In genomic region chr10:17723421-17723841, GRCm38 (mm10) we compare ENCODE assay signal across 8 mouse cellular contexts. TPM values are rescaled to one million over a fixed set of nuclear protein-coding genes. Genes with fewer than 3 reads are reported as not detected.
DNase-seq lines count a peak whose midpoint lies in the region; ATAC-seq and TF ChIP-seq lines count a peak whose summit lies in the region.

No protein-coding gene starts in this region.

- no peaks in the 10 kb centered on the region for H3K9me3 ChIP-seq in embryonic facial prominence, embryonic 11.5 days (replicated peaks; ENCODE audit: control insufficient read depth, low read length)
- no peaks in the 10 kb centered on the region for H3K9me3 ChIP-seq in intestine, embryonic 14.5 days (ENCODE audit: control insufficient read depth, low read length)
- no peaks in the 10 kb centered on the region for H3K9me3 ChIP-seq in midbrain, embryonic 13.5 days

- no peaks in the 10 kb centered on the region for H3K27me3 ChIP-seq in embryonic facial prominence, embryonic 11.5 days (ENCODE audit: control insufficient read depth, insufficient read depth, low read length)
- H3K27me3 ChIP-seq in intestine, embryonic 14.5 days (replicated peaks; ENCODE audit: control insufficient read depth, insufficient read depth, low read length): no peaks in the 10 kb centered on the region
- no peaks in the 10 kb centered on the region for H3K27me3 ChIP-seq in midbrain, embryonic 13.5 days

- no peak for DNase-seq in left cerebral cortex, adult 2 months (ENCODE audit: extremely low spot score in 1 of 2, low spot score in 2 of 2)
- no peak for DNase-seq in left cerebral cortex, postnatal 25 days (ENCODE audit: low spot score in 2 of 2)
- peak; percentile 65 for DNase-seq in embryonic facial prominence, embryonic 11.5 days (ENCODE audit: low spot score)
- DNase-seq in intestine, embryonic 14.5 days (ENCODE audit: low spot score): no peak
- DNase-seq in left cerebral cortex, postnatal 10 days (ENCODE audit: extremely low spot score in 1 of 2, low spot score in 2 of 2): no peak
- DNase-seq in urinary bladder, postnatal 36 days (ENCODE audit: low spot score in 2 of 2): no peak
- no peak for DNase-seq in cerebellum, postnatal 4 days (ENCODE audit: low spot score in 2 of 2)

- WGBS in embryonic facial prominence, embryonic 11.5 days: under 1% methylated on average over 30 of the region's 30 CpGs
- 1% methylated on average over 30 of the region's 30 CpGs for WGBS in intestine, embryonic 14.5 days
- under 1% methylated on average over 30 of the region's 30 CpGs for WGBS in midbrain, embryonic 13.5 days

- peak overlapping the region; percentile 93 for H3K4me3 ChIP-seq in left cerebral cortex, adult 2 months
- H3K4me3 ChIP-seq in embryonic facial prominence, embryonic 11.5 days (ENCODE audit: low read depth, low read length): peak overlapping the region; percentile 93
- peak overlapping the region; percentile 92 for H3K4me3 ChIP-seq in intestine, embryonic 14.5 days (ENCODE audit: low read depth, low read length)
- H3K4me3 ChIP-seq in midbrain, embryonic 13.5 days (replicated peaks): peak overlapping the region; percentile 96

- H3K9ac ChIP-seq in embryonic facial prominence, embryonic 11.5 days (replicated peaks; ENCODE audit: low read length): peak overlapping the region; percentile 80
- peak overlapping the region; percentile 93 for H3K9ac ChIP-seq in intestine, embryonic 14.5 days (ENCODE audit: low read length)
- H3K9ac ChIP-seq in midbrain, embryonic 13.5 days (replicated peaks): peak overlapping the region; percentile 99

- no peaks in the 10 kb centered on the region for H3K4me1 ChIP-seq in embryonic facial prominence, embryonic 11.5 days (ENCODE audit: control insufficient read depth, insufficient read depth, low read length)
- peaks cover 29% of the 10 kb centered on the region for H3K4me1 ChIP-seq in intestine, embryonic 14.5 days (replicated peaks; ENCODE audit: control insufficient read depth, insufficient read depth, low read length)
- H3K4me1 ChIP-seq in midbrain, embryonic 13.5 days (replicated peaks): peaks cover 31% of the 10 kb centered on the region

- peak overlapping the region; percentile 98 for H3K27ac ChIP-seq in left cerebral cortex, adult 2 months
- peak overlapping the region; percentile 96 for H3K27ac ChIP-seq in embryonic facial prominence, embryonic 11.5 days (replicated peaks; ENCODE audit: low read depth, low read length)
- peak overlapping the region; percentile 98 for H3K27ac ChIP-seq in intestine, embryonic 14.5 days (ENCODE audit: low read depth)
- peak overlapping the region; percentile 99 for H3K27ac ChIP-seq in midbrain, embryonic 13.5 days

- peak; percentile 60 for ATAC-seq in embryonic facial prominence, embryonic 11.5 days (replicated peaks; ENCODE audit: insufficient number of reproducible peaks, low FRiP score, low TSS enrichment, low read depth)
- ATAC-seq in intestine, embryonic 14.5 days (replicated peaks; ENCODE audit: low FRiP score, low TSS enrichment, low read depth): peak; percentile 55
- peak; percentile 55 for ATAC-seq in midbrain, embryonic 13.5 days

- no peak for TF ChIP-seq CTCF in left cerebral cortex, adult 2 months (IDR thresholded peaks at IDR 0.05)

- intact Hi-C loops in left cerebral cortex, adult 2 months (cut with DNase I): loop anchor here (1.0 to 10.0 kb wide), 10 partner anchors 159 to 1919 kb away; no protein-coding TSS in a partner anchor
- intact Hi-C loops in left cerebral cortex, postnatal 25 days (cut with DNase I): loop anchor here (2.0 to 10.0 kb wide), 10 partner anchors 161 to 1916 kb away; no protein-coding TSS in a partner anchor
- intact Hi-C loops in left cerebral cortex, postnatal 10 days (cut with DNase I): loop anchor here (5.0 to 10.0 kb wide), 4 partner anchors 509 to 1089 kb away; no protein-coding TSS in a partner anchor

- peak overlapping the region; percentile 88 for H3K4me2 ChIP-seq in embryonic facial prominence, embryonic 11.5 days (ENCODE audit: low read depth, low read length)
- H3K4me2 ChIP-seq in intestine, embryonic 14.5 days (ENCODE audit: low read length): peak overlapping the region; percentile 95
- H3K4me2 ChIP-seq in midbrain, embryonic 13.5 days (replicated peaks): peak overlapping the region; percentile 72

- no peaks in the 10 kb centered on the region for H3K36me3 ChIP-seq in embryonic facial prominence, embryonic 11.5 days (replicated peaks; ENCODE audit: control insufficient read depth, insufficient read depth, low read depth, low read length)
- peaks cover 9% of the 10 kb centered on the region; the same call in 1 of the 2 replicates for H3K36me3 ChIP-seq in intestine, embryonic 14.5 days (ENCODE audit: control insufficient read depth, insufficient read depth, low read length)
- no peaks in the 10 kb centered on the region for H3K36me3 ChIP-seq in midbrain, embryonic 13.5 days

RNA-seq across cellular contexts. Expression of gene Cited2, which starts 0.4 kb away (rescaled TPM):
- 10 to 100 TPM; 40.3 to 49.9 TPM for total RNA-seq in left cerebral cortex, adult 2 months (2021)
- 10 to 100 TPM; 45.0 to 49.2 TPM for total RNA-seq in left cerebral cortex, postnatal 25 days (2021)
- polyA plus RNA-seq in embryonic facial prominence, embryonic 11.5 days (2014; fragmentation: Nextera tagmentation; extraction: Ambion mirVana): 50.7 and 51.5 TPM in 2 replicates
- polyA plus RNA-seq in intestine, embryonic 14.5 days (2014; fragmentation: Nextera tagmentation; extraction: Ambion mirVana): 45.2 and 48.7 TPM in 2 replicates
- polyA plus RNA-seq in midbrain, embryonic 13.5 days (2015; fragmentation: Nextera tagmentation; extraction: Ambion mirVana): 77.0 and 81.0 TPM in 2 replicates
- 10 to 100 TPM; 30.4 to 36.4 TPM for total RNA-seq in left cerebral cortex, postnatal 10 days (2021)
